Mouse (Mus musculus): Measurements from ENCODE around the gene Srsf6.

DNA sequence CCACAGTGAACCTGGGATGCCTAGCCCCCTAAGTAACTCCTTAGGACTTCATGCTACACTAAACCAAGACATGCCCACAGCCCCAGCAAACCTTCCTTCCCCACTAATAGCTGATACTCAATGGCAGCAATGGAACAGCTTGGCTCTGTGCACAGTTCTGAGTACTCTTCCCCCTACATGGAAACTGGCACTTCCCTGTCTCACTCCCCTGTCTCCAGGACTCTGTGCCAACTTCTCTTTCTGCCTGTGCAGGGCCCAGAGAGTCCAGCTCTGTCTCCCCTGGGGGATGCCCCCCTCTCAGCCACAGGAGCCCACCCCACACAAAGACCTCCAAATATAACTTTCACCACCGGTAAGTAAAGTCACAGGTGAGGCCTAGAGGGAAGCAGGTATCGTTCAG, 35.4 kb downstream of the Srsf6 start:
- TF ChIP-seq CTCF (IDR thresholded peaks at IDR 0.05) = no peak
- no peak for TF ChIP-seq EP300 (IDR thresholded peaks at IDR 0.05)

Measured in lung, postnatal 0 days (tissue).